Mouse (Mus musculus) spleen, postnatal 4 days (tissue): ENCODE data around the gene Stx1b.
A peak's percentile ranks its signal among the peaks of the same experiment; 100 is the strongest.

ENCODE experiments used
- DNase-seq, 2 experiments: peaks; one replicate each; pipeline ENCODE4 v3.0.0; 2022; ENCODE audit warnings: low spot score in 2 of 2

Stx1b gene

GRCm38 (mm10) chr7:127817053-127817452, 7.3 kb downstream of the Stx1b start:
- no peak for DNase-seq

GRCm38 (mm10) chr7:127815954-127816821, 8.2 kb downstream of the Stx1b start:
- peak in 1 of 2 experiments; percentile 35 for DNase-seq

GRCm38 (mm10) chr7:127815116-127815665, 9.2 kb downstream of the Stx1b start:
- no peak for DNase-seq

- no peak for DNase-seq
These were observed 10.0 kb downstream of the Stx1b start for GRCm38 (mm10) chr7:127814241-127814921.

- no peak for DNase-seq
These were observed 10.5 kb downstream of the Stx1b start for GRCm38 (mm10) chr7:127813821-127814220.

- DNase-seq, result no peak
These were observed 12.1 kb downstream of the Stx1b start for GRCm38 (mm10) chr7:127812292-127812691.

- no peak for DNase-seq
These were observed 13.1 kb downstream of the Stx1b start for GRCm38 (mm10) chr7:127811240-127811639.

- DNase-seq, result no peak
These were observed 13.7 kb downstream of the Stx1b start for GRCm38 (mm10) chr7:127810650-127811049.

- no peak for DNase-seq
These were observed 14.5 kb downstream of the Stx1b start for GRCm38 (mm10) chr7:127809846-127810245.

GRCm38 (mm10) chr7:127808821-127809220, 15.5 kb downstream of the Stx1b start:
- no peak for DNase-seq

GRCm38 (mm10) chr7:127802313-127802712, 22.0 kb downstream of the Stx1b start:
- no peak for DNase-seq

- DNase-seq, result no peak
These were observed 23.2 kb downstream of the Stx1b start for GRCm38 (mm10) chr7:127801010-127801621.

- peak; percentile 83 to 93 for DNase-seq
These were observed 23.8 kb downstream of the Stx1b start, which contains the start of gene Hsd3b7 for GRCm38 (mm10) chr7:127800435-127801009. Hsd3b7 (plus strand) TSS chr7:127800604.

GRCm38 (mm10) chr7:127799738-127800137, 24.6 kb downstream of the Stx1b start:
- no peak for DNase-seq

- DNase-seq, result no peak
These were observed 25.1 kb downstream of the Stx1b start for GRCm38 (mm10) chr7:127799211-127799610.

GRCm38 (mm10) chr7:127798591-127798990, 25.8 kb downstream of the Stx1b start:
- no peak for DNase-seq

GRCm38 (mm10) chr7:127797076-127797845, 27.1 kb downstream of the Stx1b start:
- DNase-seq, result no peak

GRCm38 (mm10) chr7:127785308-127785707, 39.0 kb downstream of the Stx1b start, which contains the start of gene Gm49388:
Gm49388 (plus strand) TSS chr7:127785608.
- no peak for DNase-seq

GRCm38 (mm10) chr7:127778350-127778749, 46.0 kb downstream of the Stx1b start:
- no peak for DNase-seq

- peak; percentile 60 to 87 for DNase-seq
These were observed 46.7 kb downstream of the Stx1b start for GRCm38 (mm10) chr7:127777474-127778266.
